Mouse (Mus musculus): ENCODE data around the gene Ncdn.

DNA sequence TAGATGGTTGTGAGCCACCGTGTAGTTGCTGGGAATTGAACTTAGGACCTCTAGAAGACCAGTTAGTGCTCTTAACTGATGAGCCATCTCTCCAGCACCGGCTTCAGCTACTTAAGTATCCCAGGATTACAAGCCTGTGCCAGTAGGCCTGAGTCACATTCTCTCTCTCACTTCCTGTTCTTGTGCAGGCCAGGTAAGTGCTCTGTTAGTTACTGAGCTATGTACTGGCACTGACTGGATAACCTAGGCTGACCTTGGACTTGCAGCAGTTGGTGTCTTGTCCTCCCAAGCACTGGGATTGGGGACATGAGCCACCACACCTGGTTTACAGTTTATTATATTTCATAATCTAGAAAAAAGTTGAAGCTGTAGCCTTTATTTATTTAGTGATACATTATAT is 10.2 kb upstream of the Ncdn start:
- TF ChIP-seq CTCF (IDR thresholded peaks at IDR 0.05; ENCODE audit: low read depth, low read length) (no peak), POLR2A (IDR thresholded peaks at IDR 0.05; ENCODE audit: insufficient read depth, low read length) (no peak), EP300 (IDR thresholded peaks at IDR 0.05; ENCODE audit: insufficient read depth, low read depth, low read length) (no peak)

Measured in ES-Bruce4 (cell line).